Mouse (Mus musculus) A20 (cell line): ENCODE measurements around the gene 6030458C11Rik.
"Not testable (repeated sequence)": the region's sequence is repeated elsewhere in the genome, so short reads cannot be mapped to it uniquely, and the experiment has no call there.

ENCODE experiments used
- DNase-seq: peaks from one replicate; pipeline ENCODE4 v3.0.0-alpha.2; 2011; ENCODE audit warnings: low read depth, low spot score

6030458C11Rik gene

DNA sequence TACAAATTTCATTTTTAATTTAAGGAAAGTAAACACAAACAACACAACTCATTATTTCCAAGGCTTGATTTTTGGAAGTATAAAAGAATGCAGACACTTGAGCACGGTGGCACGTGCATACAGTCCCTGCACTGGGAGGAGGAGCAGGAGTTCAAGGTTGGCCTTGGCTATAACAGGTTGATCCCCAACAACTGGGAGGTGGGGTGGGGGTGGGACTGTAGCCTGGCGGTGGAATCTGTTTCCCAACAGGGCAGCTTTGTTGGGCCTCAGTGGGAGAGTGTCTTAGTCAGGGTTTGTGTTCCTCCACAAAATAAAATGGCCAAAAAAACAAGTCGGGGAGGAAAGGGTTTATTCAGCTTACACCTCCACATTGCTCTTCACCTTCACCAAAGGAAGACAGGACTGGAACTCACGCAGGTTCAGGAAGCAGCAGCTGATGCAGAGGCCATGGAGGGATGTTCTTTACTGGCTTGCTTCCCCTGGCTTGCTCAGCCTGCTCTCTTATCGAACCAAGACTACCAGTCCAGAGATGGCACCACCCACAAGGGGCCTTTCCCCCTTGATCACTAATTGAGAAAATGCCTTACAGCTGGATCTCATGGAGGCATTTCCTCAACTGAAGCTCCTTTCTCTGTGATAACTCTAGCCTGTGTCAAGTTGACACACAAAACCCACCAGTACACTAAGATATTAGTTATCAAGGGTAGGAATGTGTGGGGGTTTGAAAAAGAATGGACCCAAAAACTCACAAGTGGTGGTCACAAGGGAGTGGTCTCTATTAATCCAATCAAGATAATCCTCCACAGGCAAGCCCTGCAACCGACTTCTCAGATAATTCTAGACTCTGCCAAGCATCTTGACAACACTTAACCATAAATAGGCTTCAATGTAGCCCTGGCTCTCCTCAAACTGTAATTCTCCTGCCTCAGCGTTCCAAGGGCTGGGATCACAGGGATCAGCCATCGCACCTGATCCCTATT lies 1.7 kb downstream of the 6030458C11Rik start:
- DNase-seq, result no peak

GRCm38 (mm10) chr15:12817592-12817991 lies 6.9 kb downstream of the 6030458C11Rik start:
- DNase-seq, result no peak

- no peak for DNase-seq
Observed at GRCm38 (mm10) chr15:12812646-12813045, 11.8 kb downstream of the 6030458C11Rik start.

DNA sequence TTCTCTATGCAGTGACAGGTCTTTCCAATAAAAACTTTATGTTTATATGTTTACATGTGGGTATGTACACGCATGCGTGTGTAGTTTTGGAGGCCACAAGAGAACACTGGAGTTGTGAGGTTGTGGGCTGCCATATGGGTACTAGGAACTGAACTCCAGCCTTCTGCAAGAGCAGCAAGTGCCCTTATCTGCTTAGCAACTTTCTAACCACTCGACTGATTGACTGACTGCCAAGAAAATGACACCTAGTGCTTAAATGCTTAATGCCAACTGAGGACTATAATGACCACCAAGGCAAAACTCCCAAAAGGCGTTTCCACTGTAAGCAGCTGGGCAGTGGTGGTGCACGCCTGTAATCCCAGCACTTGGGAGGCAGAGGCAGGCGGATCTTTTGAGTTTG lies 15.1 kb downstream of the 6030458C11Rik start:
- no peak for DNase-seq

GRCm38 (mm10) chr15:12807088-12807487 lies 17.4 kb downstream of the 6030458C11Rik start:
- DNase-seq, result no peak

- no peak for DNase-seq
Observed at GRCm38 (mm10) chr15:12805071-12805470, 19.4 kb downstream of the 6030458C11Rik start.

DNA sequence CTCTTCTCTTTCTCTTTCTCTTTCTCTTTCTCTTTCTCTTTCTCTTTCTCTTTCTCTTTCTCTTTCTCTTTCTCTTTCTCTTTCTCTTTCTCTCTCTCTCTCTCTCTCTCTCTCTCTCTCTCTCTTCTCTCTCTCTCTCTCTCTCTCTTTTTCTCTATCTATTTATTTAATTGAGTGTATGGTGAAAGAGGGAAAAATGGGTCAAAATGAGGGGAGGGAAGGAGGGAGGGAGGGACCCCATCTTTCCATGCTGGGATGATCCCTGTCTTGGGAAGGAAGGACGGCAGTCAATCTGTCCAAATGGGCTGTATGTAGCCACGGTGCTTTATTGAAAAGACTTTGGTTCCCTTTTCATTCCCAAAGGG lies 23.3 kb downstream of the 6030458C11Rik start:
- DNase-seq, result not testable (repeated sequence)

DNA sequence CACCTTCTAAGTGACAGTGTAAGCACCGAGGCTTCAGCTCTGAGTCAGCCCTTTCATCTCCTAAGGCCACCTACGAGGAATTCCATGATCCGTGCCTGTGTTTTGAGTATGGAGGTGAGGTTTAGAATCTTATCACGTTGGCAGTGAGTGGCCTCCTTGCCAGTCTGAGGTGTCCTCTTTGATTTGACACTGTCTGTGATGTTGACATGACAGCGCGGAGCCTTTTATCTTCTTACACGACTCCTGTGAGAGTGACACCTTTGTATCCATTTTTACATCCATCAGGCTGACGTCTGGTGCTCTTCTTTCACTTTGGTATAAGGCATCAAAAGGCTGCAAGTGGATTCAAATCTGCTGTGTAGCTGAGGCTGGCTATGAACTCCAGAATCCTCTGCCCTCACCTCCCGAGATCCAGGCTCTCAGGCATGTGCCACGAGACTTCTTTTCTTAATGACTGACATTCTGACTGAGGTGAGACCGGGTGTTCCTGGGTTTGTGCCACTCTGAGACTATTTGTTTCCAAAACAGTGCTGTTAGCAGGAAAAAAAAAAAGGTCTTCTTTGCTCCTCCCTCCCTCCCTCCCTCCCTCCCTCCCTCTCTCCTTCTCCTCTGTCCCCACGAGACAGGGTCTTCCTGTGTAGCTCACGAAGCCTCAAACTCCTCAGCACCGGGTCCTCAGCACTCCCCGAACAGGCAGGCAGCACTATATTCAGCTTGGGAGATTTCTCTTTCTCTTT lies 23.9 kb downstream of the 6030458C11Rik start:
- no peak for DNase-seq

DNA sequence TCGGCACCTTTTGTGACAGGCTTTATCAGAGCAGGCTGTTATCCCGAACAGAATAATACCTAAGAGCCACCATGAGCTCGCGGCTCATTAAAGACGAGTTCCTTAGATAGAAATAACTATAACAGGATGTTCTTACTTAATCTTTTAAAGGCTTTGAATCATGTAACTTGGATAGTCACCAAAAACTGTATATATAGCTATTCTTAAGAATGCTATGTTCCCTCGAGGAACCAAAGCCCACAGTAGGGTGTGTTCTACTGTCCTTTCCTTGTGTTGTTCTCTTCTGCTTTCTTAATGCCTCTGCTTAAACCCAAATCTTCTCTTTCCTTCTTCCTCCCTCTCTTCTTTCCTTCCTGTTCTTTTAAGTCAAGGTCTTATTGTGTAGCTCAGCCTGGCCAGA lies 26.4 kb downstream of the 6030458C11Rik start:
- DNase-seq, result no peak

DNA sequence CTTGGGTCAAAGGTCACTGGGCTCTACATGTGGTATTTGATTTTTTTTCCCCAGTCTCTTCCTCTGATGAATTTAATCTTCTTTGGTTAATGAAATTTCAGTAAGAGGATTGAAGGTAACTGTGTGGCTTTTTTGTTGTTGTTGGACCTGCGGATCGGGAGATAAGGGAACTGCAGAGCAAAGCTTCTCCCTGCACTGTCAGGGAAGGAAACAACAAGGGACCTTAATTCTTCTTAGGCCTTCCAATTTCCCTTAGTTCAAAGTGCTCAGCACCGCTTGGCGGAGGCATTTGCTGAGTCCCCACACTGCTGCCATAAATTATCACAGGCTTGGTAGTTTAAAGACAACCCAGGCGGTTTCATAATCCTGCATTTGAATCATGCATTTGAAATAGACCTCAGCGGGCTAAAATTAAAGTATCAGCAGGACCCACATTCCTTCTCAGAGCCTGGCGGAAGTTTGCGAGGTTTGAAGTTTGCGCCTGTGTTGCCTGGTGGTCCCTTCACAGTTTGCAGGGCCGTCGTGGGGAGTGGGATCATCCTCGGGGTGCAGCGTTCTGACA lies 28.5 kb downstream of the 6030458C11Rik start:
- no peak for DNase-seq

DNA sequence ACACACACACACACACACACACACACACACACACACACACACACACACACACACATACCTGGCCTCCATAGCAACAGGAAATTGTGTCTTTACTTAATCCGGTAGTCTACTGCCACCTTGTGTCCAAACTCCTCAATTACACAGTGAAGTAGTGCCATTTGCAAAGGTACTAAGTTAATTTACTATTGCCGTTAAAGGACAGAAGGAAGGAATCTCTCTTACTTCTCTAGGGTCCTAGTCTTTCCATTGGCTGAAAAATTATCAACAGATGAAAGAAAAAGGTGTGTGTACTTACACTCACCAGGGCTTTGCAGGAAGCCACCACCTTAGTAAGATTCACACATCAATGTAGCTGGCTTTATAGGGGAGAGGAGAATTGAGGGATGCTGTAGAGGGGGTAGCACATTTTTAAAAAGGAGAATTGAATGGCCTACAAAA lies 29.0 kb downstream of the 6030458C11Rik start:
- DNase-seq, result peak; percentile 82

GRCm38 (mm10) chr15:12794311-12794710 lies 30.1 kb downstream of the 6030458C11Rik start:
- no peak for DNase-seq

DNA sequence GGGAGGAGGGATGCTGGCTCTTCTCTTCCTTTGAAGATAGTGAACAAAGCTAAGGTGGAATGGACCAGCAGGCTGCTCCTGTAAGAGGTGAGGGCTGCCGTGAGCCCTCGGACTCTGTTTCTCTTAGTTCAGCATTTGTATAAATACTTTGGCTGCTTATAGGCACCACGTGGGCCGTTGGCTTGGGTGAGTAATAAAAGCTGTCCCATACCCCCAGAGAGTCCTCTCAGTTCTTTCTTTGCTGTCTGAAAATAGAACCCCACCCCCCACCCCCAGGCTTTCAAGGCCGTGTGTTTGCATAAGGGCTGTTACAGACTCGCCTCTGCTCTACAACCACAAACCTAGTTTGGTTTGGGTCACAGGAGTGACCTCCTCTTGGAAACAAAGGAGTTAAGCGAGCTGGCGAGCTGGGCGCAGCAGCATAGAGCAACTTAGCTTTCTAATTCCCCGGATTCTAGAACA lies 35.0 kb downstream of the 6030458C11Rik start:
- peak; percentile 86 for DNase-seq

GRCm38 (mm10) chr15:12788536-12788935 lies 35.9 kb downstream of the 6030458C11Rik start:
- peak; percentile 51 for DNase-seq

- DNase-seq, result no peak
Observed at GRCm38 (mm10) chr15:12781729-12782326, 42.6 kb downstream of the 6030458C11Rik start.

GRCm38 (mm10) chr15:12781296-12781695 lies 43.2 kb downstream of the 6030458C11Rik start:
- no peak for DNase-seq

DNA sequence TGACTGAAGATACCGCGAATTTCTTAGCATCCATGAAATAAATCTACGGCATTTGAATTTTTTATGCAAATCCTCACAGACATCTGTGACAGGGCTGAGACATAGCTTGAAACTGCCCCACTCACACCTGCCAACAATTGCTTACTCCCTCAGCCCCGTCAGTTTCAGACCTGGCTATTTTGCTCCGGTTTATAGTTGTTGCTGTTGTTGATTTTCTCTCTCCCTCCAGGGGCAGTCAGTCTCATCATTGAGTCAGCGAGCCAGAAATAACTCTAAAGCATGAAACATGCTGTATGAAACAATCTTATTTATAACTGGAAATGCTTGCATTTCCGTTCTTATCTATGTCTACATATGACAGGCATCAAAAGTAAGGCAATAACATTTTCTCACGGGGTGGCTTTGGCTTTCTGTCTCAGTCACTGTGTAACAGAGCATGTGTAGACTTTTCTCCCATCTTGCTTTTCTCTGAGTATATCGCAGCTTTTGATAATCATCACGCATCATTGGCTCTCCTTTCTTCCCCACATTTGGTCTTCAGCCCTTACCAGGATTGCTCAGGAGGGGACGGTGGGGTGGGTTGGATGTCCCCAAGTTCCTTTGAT lies 50.2 kb downstream of the 6030458C11Rik start:
- peak; percentile 76 for DNase-seq

DNA sequence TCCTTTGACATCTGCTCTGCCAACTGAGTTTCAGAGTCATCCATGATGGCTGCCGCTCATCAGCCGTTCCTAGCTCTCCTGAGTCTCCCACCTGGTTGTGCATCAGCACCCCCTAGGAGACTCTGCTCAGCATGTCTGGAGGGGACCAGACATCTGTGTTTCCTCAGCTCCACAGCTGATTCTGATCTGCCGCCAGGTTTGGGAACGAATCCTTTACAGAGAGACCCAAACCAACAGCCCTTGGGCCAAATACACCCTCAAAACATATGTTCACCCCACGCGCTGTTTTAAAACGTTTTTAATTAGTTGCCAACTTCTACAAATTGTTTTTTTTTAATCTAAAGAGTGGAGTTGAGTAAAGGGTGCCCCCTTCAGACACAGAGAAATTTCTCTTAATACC lies 53.5 kb downstream of the 6030458C11Rik start:
- DNase-seq, result no peak

- no peak for DNase-seq
Observed at GRCm38 (mm10) chr15:12766848-12767247, 57.6 kb downstream of the 6030458C11Rik start.

DNA sequence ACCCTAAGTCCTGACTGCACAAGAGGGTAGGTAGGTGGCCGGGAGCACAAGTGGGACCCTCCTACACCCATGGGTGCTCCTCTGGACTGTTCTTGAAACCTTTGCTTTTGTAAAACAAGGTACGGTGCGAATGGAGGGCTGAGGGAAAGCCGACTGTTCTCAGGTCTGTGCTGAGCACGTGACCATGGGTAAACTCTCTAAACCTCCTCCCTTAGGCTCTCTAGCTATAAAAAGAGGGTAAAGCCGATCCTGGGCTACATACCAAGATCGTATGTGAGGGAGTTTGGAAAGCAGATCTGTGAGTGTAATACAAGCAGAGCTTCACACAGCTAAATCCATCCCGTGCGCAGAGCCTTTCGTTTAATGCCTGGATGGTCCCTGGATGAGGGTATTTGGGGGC lies 61.3 kb downstream of the 6030458C11Rik start:
- no peak for DNase-seq

DNA sequence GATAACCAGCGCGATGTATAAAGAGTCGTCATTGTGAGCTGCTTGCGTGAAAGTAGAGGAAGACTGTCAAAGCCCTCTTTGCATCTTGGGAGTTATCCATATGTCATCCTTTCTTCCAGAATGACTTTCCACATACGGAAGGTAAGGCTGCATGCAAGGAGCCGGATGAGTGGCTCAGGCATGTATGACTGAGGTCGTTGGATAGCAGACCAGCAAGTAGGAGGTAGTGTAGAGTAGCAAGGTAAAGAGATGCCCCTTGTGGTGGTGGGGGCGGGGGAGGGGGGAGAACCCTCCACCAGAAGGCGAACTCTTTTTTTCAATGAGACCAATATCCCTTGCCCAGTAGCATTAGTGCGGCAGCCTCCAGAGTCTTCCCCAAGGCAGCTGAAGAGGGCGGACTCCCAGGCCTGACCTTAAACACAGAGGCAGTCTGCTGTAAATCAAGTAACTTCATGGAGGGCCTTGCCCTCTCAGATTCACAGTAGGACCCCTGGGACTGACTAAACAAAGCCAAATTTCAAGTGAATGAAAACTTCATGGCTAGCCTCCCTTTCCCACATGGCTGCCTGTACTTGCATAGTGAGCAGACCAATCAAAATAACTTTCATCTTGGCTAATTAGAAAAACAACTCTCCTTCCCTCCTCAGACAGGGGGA lies 62.1 kb downstream of the 6030458C11Rik start:
- no peak for DNase-seq
